Mouse (Mus musculus): Measurements from ENCODE around the gene Gas7.

GRCm38 (mm10) chr11:67668460-67669007 lies 213.3 kb downstream of the Gas7 start:
- no peak for TF ChIP-seq CTCF (IDR thresholded peaks at IDR 0.05)
- no peak for TF ChIP-seq EP300 (IDR thresholded peaks at IDR 0.05; ENCODE audit: insufficient read depth, low read depth, low read length)
- no peak for TF ChIP-seq POLR2A (IDR thresholded peaks at IDR 0.05; ENCODE audit: insufficient read depth, low read depth, low read length)

Data from heart, adult 2 months (tissue).